Comparison of ENCODE assay signal across 23 mouse cellular contexts in the genomic region with DNA sequence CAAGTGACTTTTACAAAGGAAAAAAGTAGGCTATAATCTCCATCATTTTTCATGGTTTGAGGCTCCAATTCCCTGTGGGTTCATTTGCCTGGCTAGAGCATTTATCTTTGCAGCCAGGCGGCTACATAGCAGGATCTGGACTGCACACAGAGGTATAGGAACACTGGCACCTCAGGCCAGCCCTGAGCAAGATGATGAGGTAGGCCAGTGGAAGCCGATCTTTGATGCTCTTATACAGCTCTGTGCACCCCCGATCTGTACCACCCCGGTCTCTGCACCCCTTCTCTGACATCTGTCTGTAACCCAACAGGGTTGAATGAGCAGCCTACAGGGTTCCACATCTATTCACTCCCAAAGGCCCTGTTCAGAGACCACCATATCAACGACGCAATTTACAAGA.
DNase-seq lines count a peak whose midpoint lies in the region; ATAC-seq lines count a peak whose summit lies in the region.
"Had no signal": no experiment of that assay in that cellular context is flagged by ENCODE, and none has a peak within 500 bp of the region (broad histone marks: within the 10 kb centered on the region; RNA-seq: fewer than 3 reads in every experiment).

No protein-coding gene starts in this region.

- no peak for ATAC-seq in neural tube, embryonic 11.5 days (ENCODE audit: insufficient read depth, low FRiP score, low TSS enrichment)
- 0 out of 2 replicates have a peak, but pooled peaks have one; percentile 14 for ATAC-seq in neural tube, embryonic 14.5 days (ENCODE audit: low read depth)
- ATAC-seq: intestine, embryonic 15.5 days had no signal

- no peaks in the 10 kb centered on the region for H3K9me3 ChIP-seq in neural tube, embryonic 11.5 days (ENCODE audit: control insufficient read depth, low read length)
- no peaks in the 10 kb centered on the region for H3K9me3 ChIP-seq in limb, embryonic 10.5 days (replicated peaks)
- no peaks in the 10 kb centered on the region for H3K9me3 ChIP-seq in neural tube, embryonic 14.5 days (ENCODE audit: control insufficient read depth, low read length)
- H3K9me3 ChIP-seq: embryonic facial prominence, embryonic 15.5 days; heart, embryonic 13.5 days; intestine, embryonic 15.5 days; lung, embryonic 15.5 days had no signal

- H3K4me2 ChIP-seq in neural tube, embryonic 11.5 days (ENCODE audit: low read depth) = no peak overlapping the region
- H3K4me2 ChIP-seq in neural tube, embryonic 14.5 days (ENCODE audit: low read depth, low read length) = no peak overlapping the region
- H3K4me2 ChIP-seq: embryonic facial prominence, embryonic 15.5 days; heart, embryonic 13.5 days; intestine, embryonic 15.5 days; lung, embryonic 15.5 days had no signal

- H3K4me3 ChIP-seq in neural tube, embryonic 11.5 days (ENCODE audit: low read depth, low read length) = no peak overlapping the region
- no peak overlapping the region for H3K4me3 ChIP-seq in limb, embryonic 10.5 days
- H3K4me3 ChIP-seq in neural tube, embryonic 14.5 days (ENCODE audit: low read depth, low read length) = no peak overlapping the region
- H3K4me3 ChIP-seq: embryonic facial prominence, embryonic 15.5 days; gastrocnemius, adult 2 months; heart, embryonic 13.5 days; intestine, embryonic 15.5 days; lung, embryonic 15.5 days had no signal

- DNase-seq in embryo, embryonic 10.5 days (ENCODE audit: low spot score) = peak; percentile 23
- DNase-seq in embryo, embryonic 10 days (ENCODE audit: low spot score) = no peak
- peak; percentile 35 for DNase-seq in neural tube, embryonic 11.5 days (ENCODE audit: low spot score)
- DNase-seq in neural tube, embryonic 10.5 days (ENCODE audit: extremely low spot score, low spot score) = no peak
- no peak for DNase-seq in limb, embryonic 10.5 days (ENCODE audit: low spot score)
- DNase-seq in frontal cortex, postnatal 10 days (ENCODE audit: low spot score in 2 of 2) = no peak
- DNase-seq in cerebellum, adult 11-12 months = no peak
- DNase-seq: adrenal gland, postnatal 10 days; cerebellum, adult 11 months; gastrocnemius, adult 2 months; heart, postnatal 36 days; kidney, adult 9 months; kidney, postnatal 25 days; layer of hippocampus, adult 9-11 months; right cerebral cortex, postnatal 14 days; spleen, adult 18-20 months had no signal

- H3K4me1 ChIP-seq in neural tube, embryonic 11.5 days (ENCODE audit: control insufficient read depth, insufficient read depth, low read length) = peaks cover 6% of the 10 kb centered on the region; the same call in 1 of the 2 replicates
- H3K4me1 ChIP-seq in limb, embryonic 10.5 days = peaks cover 16% of the 10 kb centered on the region
- peaks cover 6% of the 10 kb centered on the region; the same call in 1 of the 2 replicates for H3K4me1 ChIP-seq in neural tube, embryonic 14.5 days (ENCODE audit: control insufficient read depth, insufficient read depth, low read length)
- H3K4me1 ChIP-seq: intestine, embryonic 15.5 days had no signal

- no peaks in the 10 kb centered on the region for H3K36me3 ChIP-seq in neural tube, embryonic 11.5 days (ENCODE audit: control insufficient read depth, insufficient read depth, low read length)
- H3K36me3 ChIP-seq in limb, embryonic 10.5 days = no peaks in the 10 kb centered on the region
- no peaks in the 10 kb centered on the region for H3K36me3 ChIP-seq in neural tube, embryonic 14.5 days (ENCODE audit: control insufficient read depth, insufficient read depth, low read length)
- H3K36me3 ChIP-seq: embryonic facial prominence, embryonic 15.5 days; intestine, embryonic 15.5 days; lung, embryonic 15.5 days had no signal

- no peak overlapping the region for H3K27ac ChIP-seq in neural tube, embryonic 11.5 days (ENCODE audit: low read depth, low read length)
- H3K27ac ChIP-seq in limb, embryonic 10.5 days = peak overlapping the region; percentile 66
- peak overlapping the region; percentile 49; the same call in 1 of the 2 replicates for H3K27ac ChIP-seq in neural tube, embryonic 14.5 days (ENCODE audit: low read depth, low read length)
- H3K27ac ChIP-seq: embryonic facial prominence, embryonic 15.5 days; gastrocnemius, adult 2 months; heart, embryonic 13.5 days; intestine, embryonic 15.5 days; liver, embryonic 14.5 days; lung, embryonic 15.5 days; macrophage had no signal

- 69% methylated on average over 6 of the region's 6 CpGs for WGBS in neural tube, embryonic 11.5 days
- WGBS in limb, embryonic 10.5 days = 87% methylated on average over 6 of the region's 6 CpGs
- 49% methylated on average over 6 of the region's 6 CpGs for WGBS in neural tube, embryonic 14.5 days

- H3K27me3 ChIP-seq in neural tube, embryonic 11.5 days (ENCODE audit: control insufficient read depth, insufficient read depth, low read length) = no peaks in the 10 kb centered on the region
- no peaks in the 10 kb centered on the region for H3K27me3 ChIP-seq in limb, embryonic 10.5 days (ENCODE audit: low read depth, poor library complexity, severe bottlenecking)
- H3K27me3 ChIP-seq in neural tube, embryonic 14.5 days (ENCODE audit: control insufficient read depth, insufficient read depth, low read length) = no peaks in the 10 kb centered on the region
- H3K27me3 ChIP-seq: embryonic facial prominence, embryonic 15.5 days; heart, embryonic 13.5 days; intestine, embryonic 15.5 days; lung, embryonic 15.5 days had no signal

- H3K9ac ChIP-seq in neural tube, embryonic 11.5 days (ENCODE audit: low read length) = no peak overlapping the region
- no peak overlapping the region for H3K9ac ChIP-seq in neural tube, embryonic 14.5 days (replicated peaks; ENCODE audit: low read depth, low read length)
- H3K9ac ChIP-seq: embryonic facial prominence, embryonic 15.5 days; heart, embryonic 13.5 days; intestine, embryonic 15.5 days; liver, embryonic 14.5 days; lung, embryonic 15.5 days had no signal

Comparison
In these comparisons a context has a peak if more than half of its experiments do, and no peak if none do; other contexts are left out.
1. DNase-seq: peak in embryo, embryonic 10.5 days (single experiment) and neural tube, embryonic 11.5 days (single experiment); none in embryo, embryonic 10 days (single experiment), neural tube, embryonic 10.5 days (single experiment), limb, embryonic 10.5 days (single experiment), frontal cortex, postnatal 10 days (0 of 2) and cerebellum, adult 11-12 months (single experiment).